Mouse (Mus musculus) C2C12 (cell line): ENCODE data around the gene Nxnl2. TPM values are rescaled to one million over a fixed set of nuclear protein-coding genes. Genes with fewer than 3 reads are reported as not detected.
"Not testable (repeated sequence)": the region's sequence is repeated elsewhere in the genome, so short reads cannot be mapped to it uniquely, and the experiment has no call there.

Experiments used
- H3K27me3 ChIP-seq: one replicate; pipeline ENCODE4 v1.6.1; 2011; ENCODE audit not compliant: control insufficient read depth, insufficient read depth, insufficient read length
- H3K36me3 ChIP-seq: one replicate; pipeline ENCODE4 v1.6.1; 2011; ENCODE audit not compliant: control insufficient read depth, insufficient read depth
- H3K4me3 ChIP-seq: one replicate; pipeline ENCODE4 v1.5.1; 2011; ENCODE audit warnings: mild to moderate bottlenecking, control low read depth; ENCODE audit not compliant: poor library complexity, insufficient read depth, severe bottlenecking
- H3K79me2 ChIP-seq: one replicate; pipeline ENCODE4 v1.6.1; 2011; ENCODE audit not compliant: control insufficient read depth, insufficient read depth
- H3K79me3 ChIP-seq: one replicate; pipeline ENCODE4 v1.6.1; 2011; ENCODE audit warnings: low read depth, control low read depth
- H3ac ChIP-seq: one replicate; pipeline ENCODE3; 2011; ENCODE audit warnings: low read depth; ENCODE audit not compliant: control insufficient read depth, insufficient read length
- CEBPB ChIP-seq: IDR thresholded peaks from one replicate; pipeline ENCODE4 v1.6.1; 2011; ENCODE audit warnings: low read depth, mild to moderate bottlenecking, control low read depth, moderate library complexity
- CTCF ChIP-seq: IDR thresholded peaks from one replicate; pipeline ENCODE4 v1.5.1; 2011; ENCODE audit not compliant: control insufficient read depth, insufficient read depth, insufficient read length
- FOSL1 ChIP-seq: IDR thresholded peaks from one replicate; pipeline ENCODE4 v1.8.0; 2011; ENCODE audit warnings: mild to moderate bottlenecking, low read length; ENCODE audit not compliant: poor library complexity, insufficient read depth, severe bottlenecking
- MAX ChIP-seq: IDR thresholded peaks from one replicate; pipeline ENCODE4 v1.6.1; 2011; ENCODE audit warnings: mild to moderate bottlenecking, control low read depth
- MYOD1 ChIP-seq: IDR thresholded peaks from one replicate; pipeline ENCODE4 v1.6.1; 2011; ENCODE audit warnings: low read depth; ENCODE audit not compliant: control insufficient read depth, insufficient read length
- MYOG ChIP-seq: IDR thresholded peaks from one replicate; pipeline ENCODE4 v1.6.1; 2011; ENCODE audit not compliant: control insufficient read depth, insufficient read length; ENCODE audit errors: extremely low read depth
- USF1 ChIP-seq: IDR thresholded peaks from one replicate; pipeline ENCODE4 v1.6.1; 2011; ENCODE audit warnings: low read depth, mild to moderate bottlenecking, control low read depth, moderate library complexity
- polyA plus RNA-seq: library from polyadenylated mRNA; unstranded; fragments of >200 nt; fragmentation: generic; extraction: Trizol; gene quantifications from one replicate; pipeline ENCODE4 v1.2.1, GENCODE M21; 2012; ENCODE audit warnings: missing spikeins

Nxnl2 gene
- polyA plus RNA-seq, 1 experiment = 0.05 TPM

DNA sequence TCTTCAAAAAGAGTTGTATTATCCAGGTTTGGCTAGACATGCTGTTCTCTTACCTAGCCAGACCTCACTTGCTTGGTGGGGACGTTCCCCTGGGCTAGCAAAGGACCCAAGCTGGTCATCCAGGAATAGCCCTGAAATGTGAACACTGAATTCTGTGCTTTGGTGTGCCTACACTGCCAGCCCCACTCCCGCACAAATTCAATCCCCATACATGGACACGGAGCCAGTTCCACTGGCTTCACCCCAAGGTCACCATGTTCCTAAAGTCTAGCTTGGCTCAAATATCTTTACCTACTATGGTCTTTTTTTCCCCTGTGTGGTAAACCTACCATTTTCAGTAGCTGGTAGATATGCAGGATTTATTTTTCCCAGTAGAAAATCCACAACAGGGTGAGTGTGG is 26.9 kb downstream of the Nxnl2 start:
- Histone ChIP-seq H3K4me3 (no peak overlapping the region), H3ac (no peak overlapping the region), H3K79me3 (no peaks in the 10 kb centered on the region), H3K36me3 (no peaks in the 10 kb centered on the region), H3K27me3 (no peaks in the 10 kb centered on the region), H3K79me2 (no peaks in the 10 kb centered on the region)
- TF ChIP-seq FOSL1 = no peak
- no peak for TF ChIP-seq USF1
- no peak for TF ChIP-seq MYOG
- TF ChIP-seq CTCF = no peak
- TF ChIP-seq MYOD1 = no peak
- TF ChIP-seq MAX = no peak
- TF ChIP-seq CEBPB = no peak

- TF ChIP-seq MYOD1 (no peak), FOSL1 (no peak), CEBPB (no peak), CTCF (no peak), USF1 (no peak), MYOG (no peak), MAX (no peak)
- Histone ChIP-seq H3K36me3 (no peaks in the 10 kb centered on the region), H3ac (no peak overlapping the region), H3K79me2 (no peaks in the 10 kb centered on the region), H3K27me3 (no peaks in the 10 kb centered on the region), H3K4me3 (no peak overlapping the region), H3K79me3 (no peaks in the 10 kb centered on the region)
Observed at GRCm38 (mm10) chr13:51198186-51198585, 27.4 kb downstream of the Nxnl2 start.

GRCm38 (mm10) chr13:51201985-51202843 is 31.4 kb downstream of the Nxnl2 start:
- H3ac ChIP-seq, H3K36me3 ChIP-seq, H3K79me2 ChIP-seq, H3K79me3 ChIP-seq, H3K27me3 ChIP-seq: not testable (repeated sequence)
- H3K4me3 ChIP-seq = peak overlapping the region; percentile 23

DNA sequence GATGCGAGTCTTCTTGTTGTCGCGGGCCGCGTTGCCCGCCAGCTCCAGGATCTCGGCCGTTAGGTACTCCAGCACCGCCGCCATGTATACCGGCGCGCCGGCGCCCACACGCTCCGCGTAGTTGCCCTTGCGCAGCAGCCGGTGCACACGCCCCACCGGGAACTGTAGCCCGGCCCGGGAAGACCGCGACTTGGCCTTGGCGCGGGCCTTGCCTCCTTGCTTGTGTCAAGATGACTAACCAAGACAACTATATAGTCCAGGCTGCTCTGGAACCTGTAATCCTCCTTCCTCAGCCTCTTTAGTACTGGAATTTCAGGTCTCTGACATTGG is 32.0 kb downstream of the Nxnl2 start:
- H3K36me3 ChIP-seq, H3ac ChIP-seq, H3K79me2 ChIP-seq, H3K79me3 ChIP-seq, H3K27me3 ChIP-seq: not testable (repeated sequence)
- peak overlapping the region; percentile 23 for H3K4me3 ChIP-seq

GRCm38 (mm10) chr13:51203467-51203866 is 32.6 kb downstream of the Nxnl2 start:
- Histone ChIP-seq H3K79me2 (no peaks in the 10 kb centered on the region), H3K79me3 (no peaks in the 10 kb centered on the region), H3K4me3 (no peak overlapping the region), H3K27me3 (no peaks in the 10 kb centered on the region), H3K36me3 (no peaks in the 10 kb centered on the region), H3ac (no peak overlapping the region)
- TF ChIP-seq MYOD1 = no peak
- TF ChIP-seq CEBPB = no peak
- no peak for TF ChIP-seq FOSL1
- no peak for TF ChIP-seq USF1
- TF ChIP-seq MAX = no peak
- TF ChIP-seq MYOG = no peak
- TF ChIP-seq CTCF = no peak

GRCm38 (mm10) chr13:51204081-51204480 is 33.3 kb downstream of the Nxnl2 start:
- H3K79me3 ChIP-seq, H3K79me2 ChIP-seq, H3K4me3 ChIP-seq, H3K27me3 ChIP-seq, H3K36me3 ChIP-seq, H3ac ChIP-seq: not testable (repeated sequence)

DNA sequence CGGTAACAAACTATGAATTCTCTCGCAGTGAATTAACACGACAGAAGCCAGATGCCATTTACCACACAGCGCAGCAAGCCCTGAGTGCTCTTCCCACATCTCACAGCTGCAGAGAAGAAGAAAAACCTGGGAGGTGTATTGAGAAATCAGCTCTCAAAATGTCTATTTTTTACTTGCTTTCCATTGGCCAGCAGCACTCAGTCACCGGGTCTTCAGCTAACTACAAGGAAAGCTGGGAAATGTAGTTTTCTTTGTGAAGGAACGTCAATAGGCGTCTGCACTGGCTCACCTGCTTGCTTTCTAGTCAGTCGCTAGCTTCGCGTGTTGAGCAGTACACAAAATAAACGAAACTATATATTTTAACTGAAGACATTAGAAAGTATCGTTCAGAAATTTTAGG is 37.1 kb downstream of the Nxnl2 start:
- H3K36me3 ChIP-seq = no peaks in the 10 kb centered on the region
- H3K79me2 ChIP-seq = no peaks in the 10 kb centered on the region
- no peaks in the 10 kb centered on the region for H3K27me3 ChIP-seq
- no peaks in the 10 kb centered on the region for H3K79me3 ChIP-seq
- H3ac ChIP-seq = no peak overlapping the region
- TF ChIP-seq MYOG = no peak
- TF ChIP-seq MYOD1 = no peak
- TF ChIP-seq MAX = no peak
- no peak for TF ChIP-seq USF1
- no peak for TF ChIP-seq FOSL1
- no peak overlapping the region for H3K4me3 ChIP-seq
